Mouse (Mus musculus) liver, embryonic 15.5 days (tissue): ENCODE data around the gene Asgr2. TPM values are rescaled to one million over a fixed set of nuclear protein-coding genes. Genes with fewer than 3 reads are reported as not detected.
"Not testable (repeated sequence)": the region's sequence is repeated elsewhere in the genome, so short reads cannot be mapped to it uniquely, and the experiment has no call there.

ENCODE experiments used
- ATAC-seq: fragments of 200-750 bp; cut with Nextera tagmentation; 2 replicates; pipeline ENCODE4 v1.8.0; 2017; ENCODE audit warnings: moderate number of reproducible peaks, mild to moderate bottlenecking, moderate library complexity; ENCODE audit not compliant: insufficient read depth
- H3K27ac ChIP-seq: fragments of 300-500 bp; sonication (generic); replicated peaks from 2 replicates; pipeline ENCODE4 v1.5.1; 2015; ENCODE audit warnings: mild to moderate bottlenecking, inconsistent platforms
- H3K27me3 ChIP-seq: fragments of 300-500 bp; sonication (generic); 2 replicates; pipeline ENCODE4 v1.6.1; 2015; ENCODE audit warnings: mild to moderate bottlenecking, inconsistent platforms
- H3K36me3 ChIP-seq: fragments of 300-500 bp; sonication (generic); replicated peaks from 2 replicates; pipeline ENCODE4 v1.6.1; 2015; ENCODE audit warnings: moderate library complexity, mild to moderate bottlenecking, inconsistent platforms
- H3K4me1 ChIP-seq: fragments of 300-500 bp; sonication (generic); replicated peaks from 2 replicates; pipeline ENCODE4 v1.6.1; 2015; ENCODE audit warnings: inconsistent platforms
- H3K4me2 ChIP-seq: fragments of 300-500 bp; sonication (generic); 2 replicates; pipeline ENCODE4 v1.6.1; 2015; ENCODE audit warnings: moderate library complexity, mild to moderate bottlenecking, inconsistent platforms
- H3K4me3 ChIP-seq: fragments of 300-500 bp; sonication (generic); replicated peaks from 2 replicates; pipeline ENCODE4 v1.5.1; 2015; ENCODE audit warnings: mild to moderate bottlenecking, inconsistent platforms
- H3K9ac ChIP-seq: fragments of 300-500 bp; sonication (generic); 2 replicates; pipeline ENCODE4 v1.6.1; 2015; ENCODE audit warnings: moderate library complexity, mild to moderate bottlenecking, inconsistent platforms
- H3K9me3 ChIP-seq: fragments of 300-500 bp; sonication (generic); replicated peaks from 2 replicates; pipeline ENCODE4 v1.6.1; 2016; ENCODE audit warnings: inconsistent platforms
- WGBS: fragments of 180-500 bp; shearing (Covaris S2); methylation state at CpG from one replicate; pipeline ENCODE4 v1.1.7; 2015; ENCODE audit warnings: mixed read lengths; ENCODE audit not compliant: insufficient replicate concordance; 5-methylcytosine and 5-hydroxymethylcytosine counted together
- polyA plus RNA-seq: library from polyadenylated mRNA; unstranded; fragments of >200 nt; fragmentation: Nextera tagmentation; extraction: Ambion mirVana; gene quantifications from 2 replicates; pipeline ENCODE4 v1.2.1, GENCODE M21; 2015

Gene Asgr2
- polyA plus RNA-seq, 1 experiment from 2014 or later, result 10.7 TPM

- Histone ChIP-seq H3K4me2 (no peak overlapping the region), H3K4me1 (peaks cover 6% of the 10 kb centered on the region; the same call in 1 of the 2 replicates), H3K27me3 (peaks cover 9% of the 10 kb centered on the region; the same call in 1 of the 2 replicates), H3K9ac (no peak overlapping the region), H3K27ac (no peak overlapping the region), H3K4me3 (no peak overlapping the region), H3K9me3 (no peaks in the 10 kb centered on the region), H3K36me3 (no peaks in the 10 kb centered on the region)
- 39% methylated on average over 8 of the region's 8 CpGs for WGBS
- no peak for ATAC-seq
Observed at GRCm38 (mm10) chr11:70084563-70084962, 7.9 kb upstream of the Asgr2 start.

- H3K4me2 ChIP-seq, result no peak overlapping the region
- no peak for ATAC-seq
- no peaks in the 10 kb centered on the region for H3K27me3 ChIP-seq
- H3K36me3 ChIP-seq, result no peaks in the 10 kb centered on the region
- H3K4me3 ChIP-seq, result no peak overlapping the region
- 0 out of 2 replicates have a peak, but pooled peaks cover 3% of the 10 kb centered on the region for H3K4me1 ChIP-seq
- 61% methylated on average over 11 of the region's 11 CpGs for WGBS
- H3K9ac ChIP-seq, result no peak overlapping the region
- no peak overlapping the region for H3K27ac ChIP-seq
- no peaks in the 10 kb centered on the region for H3K9me3 ChIP-seq
Observed at GRCm38 (mm10) chr11:70097396-70097795, 5.0 kb downstream of the Asgr2 start.

- Histone ChIP-seq H3K36me3 (no peaks in the 10 kb centered on the region), H3K4me3 (no peak overlapping the region), H3K27ac (no peak overlapping the region), H3K9ac (no peak overlapping the region), H3K9me3 (no peaks in the 10 kb centered on the region), H3K27me3 (no peaks in the 10 kb centered on the region), H3K4me2 (no peak overlapping the region), H3K4me1 (no peaks in the 10 kb centered on the region)
- no peak for ATAC-seq
- 60% methylated on average over 2 of the region's 2 CpGs for WGBS
Observed at GRCm38 (mm10) chr11:70099102-70099501, 6.7 kb downstream of the Asgr2 start.

GRCm38 (mm10) chr11:70099809-70100208 lies 7.4 kb downstream of the Asgr2 start:
- Histone ChIP-seq H3K9me3 (no peaks in the 10 kb centered on the region), H3K36me3 (no peaks in the 10 kb centered on the region), H3K4me2 (no peak overlapping the region), H3K4me3 (no peak overlapping the region), H3K4me1 (no peaks in the 10 kb centered on the region), H3K27ac (no peak overlapping the region), H3K27me3 (no peaks in the 10 kb centered on the region), H3K9ac (no peak overlapping the region)
- 36% methylated on average over 2 of the region's 2 CpGs for WGBS
- no peak for ATAC-seq

- H3K4me3 ChIP-seq, result no peak overlapping the region
- H3K27ac ChIP-seq, result no peak overlapping the region
- H3K4me1 ChIP-seq, result no peaks in the 10 kb centered on the region
- H3K36me3 ChIP-seq, result no peaks in the 10 kb centered on the region
- H3K27me3 ChIP-seq, result no peaks in the 10 kb centered on the region
- no peak overlapping the region for H3K4me2 ChIP-seq
- ATAC-seq, result no peak
- no peak overlapping the region for H3K9ac ChIP-seq
- WGBS, result 66% methylated on average over 14 of the region's 14 CpGs
- H3K9me3 ChIP-seq, result no peaks in the 10 kb centered on the region
Observed at GRCm38 (mm10) chr11:70103701-70104315, 11.4 kb downstream of the Asgr2 start.

- no peak for ATAC-seq
- Histone ChIP-seq H3K4me1 (peaks cover 3% of the 10 kb centered on the region; the same call in 1 of the 2 replicates), H3K4me2 (no peak overlapping the region), H3K9ac (no peak overlapping the region), H3K27me3 (no peaks in the 10 kb centered on the region), H3K4me3 (no peak overlapping the region), H3K36me3 (no peaks in the 10 kb centered on the region), H3K27ac (no peak overlapping the region), H3K9me3 (no peaks in the 10 kb centered on the region)
- 62% methylated on average over 8 of the region's 8 CpGs for WGBS
Observed at GRCm38 (mm10) chr11:70107085-70107484, 14.6 kb downstream of the Asgr2 start.

GRCm38 (mm10) chr11:70110146-70110545 lies 17.7 kb downstream of the Asgr2 start:
- ATAC-seq, result no peak
- 45% methylated on average over 3 of the region's 3 CpGs for WGBS
- Histone ChIP-seq H3K4me2 (no peak overlapping the region), H3K36me3 (no peaks in the 10 kb centered on the region), H3K9me3 (no peaks in the 10 kb centered on the region), H3K9ac (no peak overlapping the region), H3K27me3 (no peaks in the 10 kb centered on the region), H3K4me1 (peaks cover 3% of the 10 kb centered on the region; the same call in 1 of the 2 replicates), H3K4me3 (no peak overlapping the region), H3K27ac (no peak overlapping the region)

- H3K9ac ChIP-seq, result no peak overlapping the region
- 26% methylated on average over 4 of the region's 4 CpGs for WGBS
Observed at GRCm38 (mm10) chr11:70114562-70114961, 22.1 kb downstream of the Asgr2 start.

GRCm38 (mm10) chr11:70115901-70116300 lies 23.5 kb downstream of the Asgr2 start:
- no peak overlapping the region for H3K4me3 ChIP-seq
- no peaks in the 10 kb centered on the region for H3K4me1 ChIP-seq
- no peak overlapping the region for H3K9ac ChIP-seq
- 68% methylated on average over 3 of the region's 3 CpGs for WGBS
- H3K9me3 ChIP-seq, result no peaks in the 10 kb centered on the region
- H3K4me2 ChIP-seq, result no peak overlapping the region
- no peak overlapping the region for H3K27ac ChIP-seq
- ATAC-seq, result no peak
- H3K36me3 ChIP-seq, result no peaks in the 10 kb centered on the region
- no peaks in the 10 kb centered on the region for H3K27me3 ChIP-seq

More at GRCm38 (mm10) chr11:70114562-70114961, 22.1 kb downstream of the Asgr2 start:
- Histone ChIP-seq H3K4me3 (no peak overlapping the region), H3K36me3 (no peaks in the 10 kb centered on the region), H3K4me1 (no peaks in the 10 kb centered on the region), H3K27ac (no peak overlapping the region), H3K9me3 (no peaks in the 10 kb centered on the region), H3K4me2 (no peak overlapping the region), H3K27me3 (no peaks in the 10 kb centered on the region)
- ATAC-seq, result no peak

- Histone ChIP-seq H3K9me3 (no peaks in the 10 kb centered on the region), H3K4me1 (0 out of 2 replicates have a peak, but pooled peaks cover 3% of the 10 kb centered on the region), H3K27ac (no peak within 1 kb of the TSS), H3K4me2 (no peak within 1 kb of the TSS), H3K27me3 (no peaks in the 10 kb centered on the region), H3K36me3 (no peaks in the 10 kb centered on the region), H3K9ac (no peak within 1 kb of the TSS), H3K4me3 (no peak within 1 kb of the TSS)
- WGBS, result 17% methylated on average over 9 of the region's 9 CpGs
- ATAC-seq, result no peak
Observed at GRCm38 (mm10) chr11:70129926-70130379, 37.5 kb downstream of the Asgr2 start, which contains the start of gene Mgl2. Gene Mgl2, plus strand, starts transcription at chr11:70130329.

- not testable (repeated sequence) for H3K36me3 ChIP-seq
- 51% methylated on average over 3 of the region's 3 CpGs for WGBS
Observed at GRCm38 (mm10) chr11:70135001-70135400, 42.6 kb downstream of the Asgr2 start.

GRCm38 (mm10) chr11:70135925-70136324 lies 43.5 kb downstream of the Asgr2 start:
- not testable (repeated sequence) for H3K4me2 ChIP-seq, H3K4me3 ChIP-seq, H3K4me1 ChIP-seq, H3K9ac ChIP-seq, ATAC-seq, H3K27me3 ChIP-seq, H3K9me3 ChIP-seq, H3K27ac ChIP-seq, H3K36me3 ChIP-seq
- WGBS, result 79% methylated on average over 8 of the region's 8 CpGs

More at GRCm38 (mm10) chr11:70135001-70135400, 42.6 kb downstream of the Asgr2 start:
- not testable (repeated sequence) for H3K4me2 ChIP-seq, H3K27me3 ChIP-seq, H3K4me1 ChIP-seq, H3K9ac ChIP-seq, H3K9me3 ChIP-seq, H3K27ac ChIP-seq, ATAC-seq, H3K4me3 ChIP-seq
